Mouse (Mus musculus): ENCODE measurements around the gene Mapk10.

The Mapk10 gene

DNA sequence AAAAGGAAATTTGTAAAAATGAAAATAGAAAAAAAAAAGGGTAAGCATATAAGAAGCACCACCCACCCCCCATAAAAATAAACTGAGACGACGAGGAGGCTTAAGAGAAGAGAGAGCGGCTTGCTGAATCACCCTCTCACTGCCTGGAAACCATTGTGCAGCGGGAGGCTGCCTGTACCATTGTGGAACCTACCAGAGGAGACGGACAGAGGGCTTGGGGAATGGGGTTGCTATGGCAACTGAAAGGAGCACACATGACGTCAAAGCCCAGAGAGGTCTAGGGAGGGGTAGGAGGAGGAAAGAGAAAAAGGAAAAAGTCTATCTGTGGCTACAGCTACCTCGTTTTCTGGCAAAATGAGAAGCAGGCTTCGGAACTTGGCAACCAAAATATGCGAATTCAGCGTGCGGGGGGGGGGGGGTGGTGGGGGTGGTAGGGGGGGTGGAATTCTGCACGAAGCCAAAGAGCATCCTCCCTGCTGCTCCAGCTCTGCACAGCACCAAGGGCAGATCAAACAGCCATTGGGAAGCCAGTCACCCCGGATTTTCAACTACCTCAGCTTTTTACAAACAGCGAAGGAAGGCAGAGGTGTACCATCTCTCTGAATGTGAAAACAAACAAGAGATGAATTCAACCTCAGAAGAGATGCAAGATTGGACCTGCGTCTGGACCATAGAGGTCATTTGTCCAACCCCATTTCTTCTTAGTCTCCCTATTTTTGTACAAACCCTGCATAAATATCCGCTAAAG is at the start of gene Mapk10:
TSS of gene Mapk10 (minus strand) at position 234 of the 748 bp plus-strand sequence.
- no peak for DNase-seq (ENCODE audit: low spot score in 2 of 2)

DNA sequence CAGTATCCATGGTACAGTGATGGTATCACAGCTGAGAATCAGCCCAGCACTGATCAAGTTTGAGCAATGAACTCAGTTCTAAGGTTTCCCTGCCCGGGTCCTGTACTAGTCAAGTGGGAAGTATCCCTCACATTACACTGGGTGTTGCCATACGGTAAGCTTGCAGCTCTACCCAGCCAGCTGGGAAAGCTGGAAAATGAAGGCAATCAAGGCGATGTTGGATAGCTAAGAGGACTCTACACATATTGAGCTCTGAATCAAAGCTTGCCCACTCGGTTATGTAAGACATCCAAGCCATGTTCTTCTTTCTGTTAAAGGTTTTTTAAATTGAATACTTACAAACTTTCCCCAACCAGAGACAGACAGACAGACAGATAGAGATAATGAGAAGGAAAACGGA is 45.0 kb upstream of the Mapk10 start:
- DNase-seq (ENCODE audit: low spot score in 2 of 2), result no peak

DNA sequence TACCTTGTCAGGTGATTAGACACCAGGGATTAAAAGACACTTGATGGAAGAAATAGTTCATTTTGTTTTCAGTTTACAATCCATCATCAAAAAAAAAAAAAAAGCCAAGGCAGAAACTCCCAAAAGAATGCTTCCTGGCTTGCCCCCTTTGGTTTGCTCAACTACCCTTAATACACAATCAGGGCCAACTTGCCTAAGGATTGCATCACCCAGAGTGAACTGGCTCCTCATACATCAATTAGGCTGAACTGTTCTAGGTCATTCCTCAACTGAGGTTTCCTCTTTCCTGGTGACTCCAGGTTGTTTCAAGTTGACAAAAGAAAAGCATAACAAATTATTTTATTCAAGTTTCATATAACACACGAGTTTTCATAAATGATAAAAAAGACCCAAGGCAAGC is 31.3 kb upstream of the Mapk10 start:
- no peak for DNase-seq (ENCODE audit: low spot score in 2 of 2)

DNA sequence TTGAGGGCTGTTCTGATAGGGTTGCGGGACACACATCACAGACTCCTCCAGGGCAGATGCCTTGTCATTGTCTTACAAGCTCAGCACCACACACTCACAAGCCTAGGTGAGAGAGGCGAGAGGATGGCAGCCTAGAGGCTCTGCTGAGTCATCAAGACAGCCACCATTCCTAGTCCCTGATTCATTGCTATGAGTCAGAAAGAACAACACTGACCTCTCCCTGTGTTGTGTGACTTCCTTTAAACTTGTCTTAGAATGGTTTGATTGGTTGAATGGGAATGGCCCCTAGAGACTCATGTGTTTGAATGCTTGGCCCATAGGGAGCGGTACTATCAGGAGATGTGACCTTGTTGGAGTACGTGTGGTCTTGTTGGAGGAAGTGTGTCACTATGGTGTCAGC is 20.7 kb upstream of the Mapk10 start:
- no peak for DNase-seq (ENCODE audit: low spot score in 2 of 2)

DNA sequence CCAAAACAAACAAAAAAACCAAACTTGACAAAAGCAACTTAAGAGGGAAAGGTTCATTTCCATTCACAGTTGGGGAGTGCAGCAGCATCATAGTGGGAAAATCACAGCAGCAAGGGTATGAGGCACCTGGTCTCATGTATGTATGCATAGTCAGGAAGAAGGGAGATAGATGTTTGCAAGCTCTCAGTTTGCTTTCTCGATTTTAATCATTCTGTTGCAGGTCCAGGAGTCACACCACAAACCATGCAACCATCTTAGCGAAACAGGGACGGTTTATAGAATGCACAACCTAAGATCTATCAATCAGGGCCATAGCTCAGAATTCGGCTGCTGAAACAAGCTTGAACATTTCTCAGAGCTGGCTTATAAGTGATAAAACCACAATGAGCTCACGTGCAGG is 19.2 kb upstream of the Mapk10 start:
- DNase-seq (ENCODE audit: low spot score in 2 of 2), result no peak

DNA sequence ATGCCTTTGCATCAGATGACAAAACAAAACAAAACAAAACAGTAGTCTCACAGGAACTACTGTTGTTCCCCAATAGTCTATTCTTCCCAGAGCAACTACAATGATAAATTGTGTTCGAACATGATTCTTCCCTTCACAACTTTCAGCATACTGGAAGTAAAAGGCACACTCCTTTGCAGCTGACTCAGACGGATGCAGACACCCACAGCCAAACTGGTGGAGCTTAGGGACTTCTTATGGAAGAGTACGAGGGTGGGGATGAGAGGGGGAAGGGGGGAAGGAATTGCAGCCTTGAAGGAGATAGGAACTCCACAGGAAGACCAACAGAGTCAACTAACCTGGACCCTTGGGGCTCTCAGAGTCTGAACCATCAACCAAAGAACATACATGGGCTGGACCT is 18.2 kb upstream of the Mapk10 start:
- no peak for DNase-seq (ENCODE audit: low spot score in 2 of 2)

DNA sequence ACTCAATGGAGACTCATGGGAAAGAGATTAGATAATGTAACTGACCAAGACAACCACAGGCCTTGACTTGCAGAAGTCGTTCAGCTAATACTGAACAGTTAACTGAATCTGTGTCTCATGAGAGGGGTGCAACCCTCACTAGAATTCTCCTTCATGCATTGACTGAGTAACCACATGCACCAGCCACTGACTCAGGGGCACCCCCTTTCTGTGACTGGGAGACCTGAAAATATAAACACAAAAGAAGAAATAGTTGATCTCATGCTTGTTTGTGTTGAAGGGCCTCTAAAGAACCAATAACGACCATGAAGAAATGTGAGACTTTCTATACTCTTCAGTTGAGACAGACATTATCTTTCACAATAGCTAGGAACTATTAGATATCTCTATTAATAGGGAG is 10.9 kb upstream of the Mapk10 start:
- DNase-seq (ENCODE audit: low spot score in 2 of 2), result no peak

DNA sequence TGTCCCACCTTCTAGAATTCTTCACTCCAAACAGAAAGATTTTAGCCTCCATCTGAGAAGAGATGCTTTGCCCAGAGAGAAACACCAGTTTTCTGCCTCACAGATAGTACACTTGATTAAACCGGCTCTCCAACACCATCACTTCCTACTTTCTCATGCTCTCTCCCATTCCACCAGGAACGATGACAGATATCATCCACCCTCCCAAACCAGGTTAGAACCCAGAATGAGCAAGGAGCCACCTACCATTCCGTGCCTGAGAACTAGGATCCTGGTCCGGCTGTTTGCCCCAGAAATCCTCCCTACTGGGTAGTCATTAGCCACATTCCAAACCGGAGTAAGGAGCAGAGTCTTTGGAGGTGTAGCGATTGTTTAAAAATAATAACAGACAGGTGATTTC is 490 bp downstream of the Mapk10 start:
- no peak for DNase-seq (ENCODE audit: low spot score in 2 of 2)

DNA sequence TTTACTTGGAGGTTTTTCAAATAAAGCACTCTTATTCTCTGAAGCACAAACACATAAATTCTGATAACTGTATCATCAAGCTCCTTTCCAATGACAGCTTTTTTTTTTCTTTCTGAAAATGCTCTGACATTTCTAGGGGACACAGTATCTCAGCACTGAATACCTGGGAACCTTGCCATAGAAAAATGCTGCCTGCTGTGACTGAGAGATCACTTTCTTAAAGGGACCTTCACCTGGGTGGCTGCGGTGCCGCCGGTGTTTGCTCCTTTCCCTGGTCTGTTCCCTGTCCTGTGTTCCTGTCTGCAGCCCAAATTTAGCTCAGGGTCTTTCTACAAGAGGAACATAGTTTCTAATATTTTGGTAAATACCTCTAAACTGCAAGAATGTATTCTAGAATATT is 1.1 kb downstream of the Mapk10 start:
- DNase-seq (ENCODE audit: low spot score in 2 of 2), result no peak

DNA sequence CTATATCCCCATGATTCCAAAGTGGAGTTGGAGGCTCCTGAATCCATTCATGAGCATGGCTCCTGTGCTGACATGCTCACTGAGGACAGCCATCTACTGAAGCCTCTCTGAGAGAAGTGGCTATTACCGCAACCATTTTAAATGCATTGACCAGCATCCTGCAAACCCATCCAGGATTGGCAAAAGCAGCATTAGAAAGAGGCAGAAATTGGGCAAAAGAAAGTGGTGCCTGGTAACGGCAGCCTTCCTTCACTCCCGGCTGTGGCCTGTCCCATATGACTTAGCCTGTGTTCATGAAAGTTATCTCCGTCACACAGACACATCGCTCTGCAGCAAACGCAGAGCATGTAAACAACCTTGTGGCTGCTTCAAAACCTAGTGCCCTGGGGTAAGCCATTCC is 1.6 kb downstream of the Mapk10 start:
- DNase-seq (ENCODE audit: low spot score in 2 of 2), result no peak

DNA sequence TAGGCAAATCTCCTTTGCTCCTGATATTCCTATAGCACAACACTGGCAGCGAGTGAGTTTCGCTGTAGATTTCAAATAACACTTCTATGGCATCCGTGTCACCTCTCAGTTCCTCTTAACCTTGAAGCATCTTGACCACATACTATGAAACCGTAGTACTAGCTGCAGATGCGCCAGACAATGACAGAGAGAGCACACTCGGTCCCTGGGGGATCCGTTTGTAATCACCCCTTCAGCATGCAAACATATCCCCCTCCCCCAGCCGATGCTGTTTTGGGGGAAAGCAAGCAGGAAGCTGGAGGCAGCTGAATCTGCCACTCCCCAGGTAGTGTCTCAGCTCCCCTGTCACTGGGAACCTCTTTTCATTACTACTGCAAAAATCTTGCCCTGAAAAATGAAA is 2.3 kb downstream of the Mapk10 start:
- no peak for DNase-seq (ENCODE audit: low spot score in 2 of 2)

DNA sequence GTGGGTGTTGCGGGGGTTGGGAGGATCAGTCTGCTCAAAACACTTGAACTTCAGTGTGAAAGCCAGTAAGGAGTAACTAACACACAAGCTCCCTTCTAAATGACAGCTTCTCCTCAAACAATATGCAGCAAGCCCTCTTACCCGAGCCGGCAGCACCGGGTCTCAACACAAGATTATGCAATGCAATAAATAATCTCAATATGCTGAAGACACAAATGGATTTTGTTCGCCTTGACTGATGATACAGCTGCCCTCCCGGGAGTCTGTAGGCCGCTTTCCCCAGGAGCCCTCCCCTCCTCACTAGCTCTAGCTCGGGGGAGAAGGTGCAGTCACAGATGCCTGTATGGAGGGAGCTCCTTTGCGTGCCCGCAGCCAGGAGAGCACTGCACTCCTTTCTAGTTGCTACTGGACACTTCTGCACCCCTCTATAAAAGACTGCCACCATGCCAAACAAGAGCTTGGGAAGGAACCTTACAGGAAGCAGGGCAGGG is 3.1 kb downstream of the Mapk10 start:
- DNase-seq (ENCODE audit: low spot score in 2 of 2), result no peak

DNA sequence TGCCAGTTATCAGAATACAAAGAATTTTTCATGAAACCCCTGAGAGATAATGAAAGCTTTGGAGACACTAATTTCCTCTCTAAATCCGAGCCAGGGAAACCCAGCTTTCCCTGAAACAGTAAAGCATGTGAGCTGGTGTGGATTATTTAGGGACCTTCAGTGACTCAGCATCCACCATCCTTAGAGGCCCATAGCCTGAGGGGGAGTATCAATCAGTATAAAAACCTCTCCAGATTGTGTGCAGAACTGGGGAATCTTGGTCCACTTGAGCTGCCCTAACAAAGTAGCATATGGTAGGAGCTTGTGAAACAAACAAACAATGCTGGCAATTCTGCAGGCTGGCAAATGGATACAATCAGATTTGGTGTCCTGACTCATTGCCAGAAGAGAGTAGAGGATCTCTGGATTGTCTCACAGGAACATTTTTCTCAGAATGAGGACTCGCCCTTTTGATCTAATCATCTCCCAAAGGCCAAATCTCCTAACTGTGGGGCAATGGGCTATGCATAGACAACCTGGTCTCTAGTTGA is 13.3 kb downstream of the Mapk10 start:
- DNase-seq (ENCODE audit: low spot score in 2 of 2), result no peak

DNA sequence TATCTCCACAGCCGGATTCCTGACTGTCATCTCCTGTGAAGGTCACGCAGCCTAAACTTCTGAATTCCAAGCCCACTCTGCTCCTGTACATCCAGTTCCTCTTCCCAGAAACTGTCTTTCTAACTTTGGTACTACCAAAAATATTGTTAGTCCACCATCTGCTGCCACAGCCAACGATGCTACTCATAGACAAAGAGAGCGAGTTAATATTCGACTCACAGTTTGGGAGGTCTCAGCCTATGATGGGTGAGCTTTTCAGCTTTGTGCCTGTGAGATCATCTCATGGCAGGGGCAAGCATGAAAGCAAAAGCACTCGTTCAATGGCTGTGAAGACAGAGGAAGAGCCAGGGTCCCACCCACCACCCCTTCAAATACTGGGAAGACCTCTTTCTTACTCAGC is 16.6 kb downstream of the Mapk10 start:
- DNase-seq (ENCODE audit: low spot score in 2 of 2), result no peak

DNA sequence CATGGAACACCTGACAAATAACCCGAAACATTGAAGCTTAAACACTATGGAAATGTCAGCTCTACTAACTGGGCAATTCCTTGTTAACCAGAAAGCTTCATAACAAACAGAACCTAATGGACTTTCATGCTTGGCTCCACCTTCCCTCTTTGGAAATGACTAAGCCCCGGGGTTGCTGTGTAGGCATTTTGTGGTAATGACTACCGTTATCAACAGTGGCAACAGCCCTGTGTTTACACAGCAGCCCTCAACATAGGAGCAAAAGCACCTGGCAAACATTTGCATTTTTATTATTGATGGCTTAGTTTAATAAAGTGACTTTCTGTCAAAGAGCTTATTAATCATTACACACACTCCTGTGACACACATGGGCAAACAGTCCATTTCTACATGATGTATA is 17.4 kb downstream of the Mapk10 start:
- no peak for DNase-seq (ENCODE audit: low spot score in 2 of 2)

DNA sequence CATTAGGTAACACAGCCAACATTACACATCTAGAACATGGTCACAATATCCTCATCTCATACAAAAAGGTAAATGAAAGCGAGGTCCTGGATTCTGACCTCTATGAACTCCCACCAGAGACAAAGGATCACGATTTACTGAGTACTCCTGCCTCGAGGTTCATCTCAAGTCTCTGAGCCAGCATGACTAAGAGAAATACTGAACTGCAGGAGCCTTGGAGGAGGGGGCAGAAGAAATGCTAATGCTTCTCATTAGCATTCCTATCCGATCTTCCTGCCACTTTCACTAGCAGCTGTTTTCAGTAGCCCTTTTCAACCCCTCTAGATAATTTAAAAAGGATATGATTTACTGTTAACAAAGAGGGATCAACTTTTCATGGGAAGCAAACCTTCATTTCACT is 19.6 kb downstream of the Mapk10 start:
- DNase-seq (ENCODE audit: low spot score in 2 of 2), result no peak

DNA sequence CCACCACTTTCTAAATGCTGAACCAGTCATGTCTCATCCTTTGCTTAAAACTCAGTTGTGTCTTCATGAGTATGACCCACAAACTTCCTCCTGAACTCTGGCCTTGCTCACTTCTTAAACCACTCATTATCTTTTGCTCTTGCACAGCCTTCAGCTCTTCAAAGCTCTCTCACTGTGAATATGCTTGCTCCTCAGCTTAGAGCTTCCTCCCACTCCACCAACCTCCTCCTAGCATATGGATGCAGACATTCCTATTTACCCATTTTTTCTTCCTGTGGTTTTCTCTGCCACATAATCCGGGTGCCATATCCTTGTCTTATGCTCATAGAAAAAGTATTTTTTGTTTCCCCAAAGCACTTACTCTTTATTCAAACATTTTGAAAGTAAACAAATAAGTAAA is 26.9 kb downstream of the Mapk10 start:
- no peak for DNase-seq (ENCODE audit: low spot score in 2 of 2)

DNA sequence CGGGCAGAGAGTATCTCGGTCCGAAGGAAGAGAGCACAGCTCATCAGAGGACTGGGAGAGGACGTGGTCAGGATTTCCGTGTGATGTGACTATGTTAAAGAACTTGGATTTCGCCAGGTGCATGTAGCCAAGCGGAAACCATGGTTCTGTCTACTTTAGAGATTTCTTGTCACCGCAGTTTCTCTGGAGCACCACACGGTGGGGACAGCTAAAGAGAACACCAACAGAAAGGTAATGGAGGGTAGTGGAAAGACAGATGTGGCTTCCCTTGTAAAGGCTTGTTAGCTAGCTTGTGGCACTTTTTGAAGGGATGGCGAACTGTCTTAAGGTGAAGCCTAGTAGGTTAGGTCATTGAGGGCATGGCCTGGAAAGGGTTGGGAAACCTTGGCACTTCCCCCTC is 29.5 kb downstream of the Mapk10 start:
- DNase-seq (ENCODE audit: low spot score in 2 of 2), result no peak

DNA sequence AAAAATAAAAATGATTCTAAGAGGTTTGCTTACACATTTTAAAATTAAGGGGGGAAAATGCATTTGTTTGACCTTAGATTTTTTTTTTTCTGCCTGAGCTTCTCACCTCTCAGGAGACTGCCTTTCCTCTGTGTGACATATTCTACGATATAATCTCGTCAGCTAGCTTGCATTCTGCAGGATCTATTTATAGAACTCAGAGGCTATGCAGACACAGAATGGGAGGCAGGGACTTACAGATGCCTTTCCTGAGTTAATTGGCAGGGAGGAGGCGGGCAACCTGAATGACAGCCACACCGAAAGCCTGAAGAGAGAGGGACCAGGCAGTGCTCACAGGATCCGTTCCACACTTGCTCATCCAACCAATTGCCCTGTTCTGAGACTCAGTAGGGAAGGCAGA is 34.1 kb downstream of the Mapk10 start:
- DNase-seq (ENCODE audit: low spot score in 2 of 2), result no peak

DNA sequence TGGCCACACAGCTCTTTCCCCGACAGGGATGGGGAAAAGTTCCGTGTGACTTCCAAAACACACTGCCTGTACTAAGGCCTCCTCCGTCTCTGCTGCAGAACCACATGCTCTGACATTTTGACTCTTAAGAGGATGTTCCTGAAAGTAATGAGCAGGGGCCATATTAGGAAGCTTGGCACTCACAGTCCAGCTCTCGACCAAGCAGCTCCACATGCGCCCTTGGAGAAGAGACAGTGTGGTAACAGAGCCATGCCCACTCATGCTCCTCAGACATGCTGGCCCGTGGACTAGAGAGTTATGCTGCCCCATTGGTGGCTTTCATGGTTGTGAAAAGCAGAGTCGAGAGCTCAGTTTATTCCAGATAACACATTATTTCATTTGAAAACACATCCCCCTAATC is 35.1 kb downstream of the Mapk10 start:
- no peak for DNase-seq (ENCODE audit: low spot score in 2 of 2)

DNA sequence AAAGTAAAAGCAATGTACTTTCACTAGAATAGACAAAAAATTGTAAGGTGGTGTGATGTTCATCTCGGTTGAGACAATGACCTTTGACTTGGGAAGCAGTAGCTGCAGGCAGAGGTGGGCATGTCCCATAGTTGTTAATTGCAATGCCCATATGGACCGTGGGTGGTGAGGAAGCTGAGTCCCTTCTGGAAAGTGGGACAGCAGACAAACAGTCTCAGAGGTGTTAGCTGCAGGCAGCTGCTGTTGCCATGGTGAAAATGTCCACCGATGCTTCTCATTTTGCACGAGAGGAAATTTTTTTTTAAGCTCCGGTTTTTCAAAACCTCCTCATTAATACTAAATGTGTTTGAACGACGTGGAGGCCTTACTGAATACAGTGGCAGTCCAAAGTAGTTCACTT is 36.5 kb downstream of the Mapk10 start:
- DNase-seq (ENCODE audit: low spot score in 2 of 2), result no peak

DNA sequence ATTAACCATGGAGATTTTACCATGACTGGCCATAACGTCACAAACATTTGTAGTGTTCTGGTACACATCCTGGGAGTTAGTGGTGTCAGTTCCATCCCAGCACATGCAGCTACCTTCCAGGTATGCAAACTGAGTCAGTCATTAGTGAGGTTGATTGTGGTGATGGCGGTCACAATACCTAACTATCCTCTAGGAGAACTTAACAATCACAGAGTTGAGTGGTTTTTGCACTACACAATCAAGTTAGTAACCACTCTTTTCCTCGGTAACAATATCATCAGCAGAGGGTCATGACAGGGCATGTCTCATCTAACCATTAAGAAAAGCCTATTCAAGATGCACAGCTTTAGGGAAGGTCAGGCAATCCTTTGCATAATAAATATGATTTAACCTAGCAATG is 39.9 kb downstream of the Mapk10 start:
- no peak for DNase-seq (ENCODE audit: low spot score in 2 of 2)

DNA sequence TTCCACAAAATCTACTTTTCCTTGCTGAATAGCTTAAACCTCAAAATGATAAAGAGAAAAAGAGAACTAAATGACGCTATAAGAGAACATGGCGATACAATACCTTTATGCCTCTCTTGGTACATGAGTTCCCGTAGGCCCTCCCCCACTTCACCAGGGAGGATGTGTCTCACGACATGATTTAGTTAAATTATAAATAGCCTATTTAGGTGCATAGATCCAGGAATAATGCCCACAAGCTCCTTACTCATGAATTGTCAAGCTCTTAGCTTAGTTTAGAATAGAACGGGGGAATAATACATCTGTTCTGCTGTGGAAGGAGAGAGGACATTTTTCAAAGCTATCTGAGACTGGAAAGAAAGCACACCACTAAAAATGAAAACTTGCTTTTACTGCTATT is 43.8 kb downstream of the Mapk10 start:
- DNase-seq (ENCODE audit: low spot score in 2 of 2), result no peak

DNA sequence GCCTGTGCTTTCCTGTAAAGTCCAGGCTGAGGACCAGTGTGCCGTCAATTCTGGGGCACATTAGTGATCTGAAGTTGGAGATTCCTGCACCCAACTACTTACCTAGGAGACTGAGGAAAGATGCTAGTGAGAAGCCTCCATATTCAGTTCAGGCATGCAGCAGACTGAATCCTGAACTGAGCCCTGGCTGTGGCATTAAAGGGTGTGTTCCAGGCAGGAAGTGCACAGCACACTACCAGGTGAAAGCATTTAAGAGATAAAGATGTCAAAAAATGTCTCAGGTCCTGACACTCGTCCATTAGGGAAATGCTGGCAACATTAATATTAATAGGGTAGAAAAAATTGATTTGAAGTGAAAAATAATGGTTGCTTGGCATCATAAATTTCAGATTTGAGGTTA is 44.4 kb downstream of the Mapk10 start:
- DNase-seq (ENCODE audit: low spot score in 2 of 2), result no peak

Measured in spleen, postnatal 36 days (tissue).